Mouse (Mus musculus) left cerebral cortex, postnatal 36 days (tissue): ENCODE measurements around the gene Papss2. TPM values are rescaled to one million over a fixed set of nuclear protein-coding genes. Genes with fewer than 3 reads are reported as not detected.
"Not testable (repeated sequence)": the region's sequence is repeated elsewhere in the genome, so short reads cannot be mapped to it uniquely, and the experiment has no call there.

Experiments used
- DNase-seq, 2 experiments: peaks; one replicate each; pipeline ENCODE4 v3.0.0; 2021 to 2022; ENCODE audit warnings: low spot score in 2 of 2, mixed read lengths in 1 of 2
- intact Hi-C: fragments of 180-260 bp; cut with DNase I; formaldehyde crosslinking; loops from one replicate; pipeline ENCODE4 v1.15.1; 2025
- total RNA-seq, 2 experiments: library from RNA; stranded (reverse); gene quantifications; 2 replicates each; pipeline ENCODE4 v1.2.3; 2021

Papss2 gene
- total RNA-seq, 2 experiments from 2014 or later = 7.7 to 8.0 TPM

DNA sequence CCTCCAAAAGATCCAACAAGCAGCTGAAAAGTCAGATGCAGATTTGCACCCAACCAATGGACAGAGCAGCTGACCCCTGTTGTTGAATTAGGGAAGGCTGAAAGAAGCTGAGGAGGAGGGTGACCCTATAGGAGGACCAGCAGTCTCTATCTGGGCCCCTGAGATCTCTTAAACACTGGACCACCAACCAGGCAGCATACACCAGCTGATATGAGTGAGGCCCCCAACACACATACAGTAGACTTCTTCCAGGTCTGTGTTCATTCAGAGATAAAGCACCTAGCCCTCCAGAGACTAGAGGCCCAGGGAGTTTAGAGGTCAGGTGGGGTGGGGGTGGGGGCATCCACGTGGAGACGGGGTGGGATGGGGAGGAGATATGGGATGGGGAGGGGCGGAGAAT, 92.6 kb downstream of the Papss2 start:
- intact Hi-C loops = loop anchor here (10.0 kb wide), 1 partner anchor 713 kb away; no protein-coding TSS in a partner anchor
- DNase-seq = not testable (repeated sequence)

DNA sequence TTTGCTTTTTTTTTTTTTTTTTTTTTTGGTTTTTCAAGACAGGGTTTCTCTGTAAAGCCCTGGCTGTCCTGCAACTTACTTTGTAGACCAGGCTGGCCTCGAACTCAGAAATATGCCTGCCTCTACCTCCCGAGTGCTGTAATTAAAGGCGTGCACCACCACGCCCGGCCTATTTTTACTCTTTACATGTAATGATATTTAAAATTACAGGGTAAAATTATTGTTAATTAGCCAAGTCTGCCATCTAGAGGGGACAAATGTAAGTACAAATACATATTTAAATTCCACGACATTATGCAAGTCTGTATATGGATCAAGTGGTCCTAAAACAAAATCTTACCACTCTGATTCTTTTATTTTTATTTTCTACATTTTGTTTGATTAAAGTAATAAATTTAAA, 94.1 kb downstream of the Papss2 start:
- intact Hi-C loops = loop anchor here (5.0 to 10.0 kb wide), 2 partner anchors 187 to 715 kb away; no protein-coding TSS in a partner anchor
- DNase-seq = no peak

DNA sequence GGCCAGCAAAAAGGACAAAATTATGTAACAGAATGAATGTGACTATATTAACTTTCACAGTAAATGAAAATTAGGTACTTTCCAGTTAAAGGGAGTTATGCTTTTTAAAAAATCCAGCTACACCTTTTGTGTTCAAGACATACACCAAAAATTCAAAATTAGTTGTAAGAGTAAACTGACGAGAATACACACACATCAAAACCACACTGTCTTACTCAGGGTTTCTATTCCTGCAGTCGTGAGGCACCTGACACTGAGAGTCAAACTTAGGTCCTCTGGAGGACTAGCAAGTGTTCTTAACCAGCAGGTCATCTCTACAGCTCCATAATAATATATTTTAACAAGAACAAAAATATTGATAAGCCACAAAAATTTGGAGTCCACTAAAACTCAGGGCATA, 101.1 kb downstream of the Papss2 start:
- intact Hi-C loops = no loop called here
- DNase-seq = no peak

DNA sequence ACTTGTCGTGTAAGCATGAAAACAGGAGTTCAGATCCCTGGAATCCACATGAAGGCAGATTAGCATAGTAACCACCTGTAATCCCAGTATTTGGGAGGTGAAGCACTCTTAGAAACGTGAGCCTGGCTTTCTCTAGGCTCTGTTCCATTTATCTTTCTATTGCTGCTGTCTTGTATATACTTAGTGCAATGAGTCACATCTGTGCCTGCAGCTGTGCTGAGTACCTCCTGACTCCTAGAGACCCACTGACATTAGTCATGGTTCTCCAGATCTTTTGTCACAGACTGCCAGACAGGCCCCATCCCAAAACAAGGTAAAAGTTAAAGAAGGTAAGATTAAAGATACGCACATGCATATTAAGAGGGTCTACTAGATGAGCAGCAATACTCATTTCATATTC, 106.6 kb downstream of the Papss2 start:
- DNase-seq = no peak
- intact Hi-C loops = no loop called here

DNA sequence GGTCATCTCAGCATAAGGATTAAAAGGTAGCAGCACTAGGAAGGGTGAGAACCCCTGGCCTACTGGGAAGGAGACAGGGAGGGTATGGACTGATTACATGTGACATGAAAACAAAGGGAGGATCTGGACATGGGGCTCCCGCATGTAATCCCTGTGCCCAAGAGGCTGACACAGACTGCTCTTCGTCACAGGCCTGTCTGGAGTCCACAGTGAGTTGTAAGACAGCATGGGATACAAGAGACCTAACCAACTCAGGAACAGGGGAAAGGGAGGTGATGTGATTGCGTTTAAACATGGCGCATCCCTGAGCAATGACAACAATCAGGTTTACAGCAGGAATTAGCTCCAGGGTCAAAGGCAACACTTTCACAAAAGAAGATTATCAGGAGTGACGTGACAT, 113.4 kb downstream of the Papss2 start:
- intact Hi-C loops = no loop called here

DNA sequence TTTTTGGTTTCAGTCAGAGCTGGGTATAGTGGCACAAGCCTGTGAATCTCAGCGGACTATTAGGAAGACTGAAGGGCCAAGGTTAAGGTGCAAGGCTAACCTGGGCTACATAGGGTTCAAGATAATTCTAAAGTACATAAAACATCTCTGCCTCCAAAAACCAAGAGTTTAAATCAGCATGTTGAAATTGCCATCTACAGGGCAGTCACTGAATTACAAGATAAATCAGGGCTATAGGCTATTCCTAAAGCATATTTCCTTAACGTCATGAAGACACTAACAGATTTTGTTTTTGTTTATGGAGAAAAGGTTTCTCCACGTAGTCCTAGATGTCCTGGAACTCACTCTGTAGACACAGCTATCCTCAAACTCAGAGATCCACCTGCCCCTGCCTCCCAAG, 114.7 kb downstream of the Papss2 start:
- DNase-seq = no peak
- intact Hi-C loops = no loop called here

More for the DNA sequence above, 113.4 kb downstream of the Papss2 start:
- DNase-seq = no peak

DNA sequence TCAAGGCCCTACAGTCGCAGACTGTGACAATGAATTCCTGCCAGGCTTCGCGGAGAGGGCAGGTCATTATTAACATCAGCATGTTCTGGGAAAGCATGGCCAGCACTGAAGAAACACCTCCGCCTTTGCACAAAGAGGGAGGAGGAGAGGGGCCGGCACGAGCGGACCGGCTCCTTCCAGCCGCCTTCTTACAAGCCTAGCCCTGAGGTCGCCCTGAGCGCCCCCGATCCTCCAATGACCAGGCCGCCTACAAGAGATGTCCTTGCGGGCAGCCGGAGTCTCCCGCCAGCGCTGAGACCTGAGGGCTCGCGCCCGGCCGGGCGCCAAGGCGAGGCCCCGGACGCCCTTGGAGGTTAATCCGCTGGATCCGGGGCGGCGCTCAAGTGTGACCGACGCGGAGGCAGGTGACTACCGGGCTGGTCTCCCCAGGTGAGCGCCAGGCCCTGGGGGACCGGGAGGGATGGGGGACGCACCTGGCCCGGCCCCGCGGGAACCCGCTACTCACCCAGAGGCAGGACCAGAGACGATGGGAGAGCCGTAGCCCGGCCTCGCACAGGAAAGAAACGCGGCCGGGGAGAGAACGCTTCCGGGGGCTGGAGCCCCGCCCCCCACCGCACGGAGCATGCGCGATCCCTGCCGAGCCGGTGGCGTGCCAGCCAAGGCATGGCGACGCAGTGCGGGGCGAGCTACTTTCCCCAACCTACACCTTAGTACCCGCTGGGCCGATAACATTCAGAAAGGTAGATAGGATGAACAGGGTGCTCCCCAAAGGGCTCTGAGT, 116.4 kb downstream of the Papss2 start:
- DNase-seq = peak; percentile 90 to 94

DNA sequence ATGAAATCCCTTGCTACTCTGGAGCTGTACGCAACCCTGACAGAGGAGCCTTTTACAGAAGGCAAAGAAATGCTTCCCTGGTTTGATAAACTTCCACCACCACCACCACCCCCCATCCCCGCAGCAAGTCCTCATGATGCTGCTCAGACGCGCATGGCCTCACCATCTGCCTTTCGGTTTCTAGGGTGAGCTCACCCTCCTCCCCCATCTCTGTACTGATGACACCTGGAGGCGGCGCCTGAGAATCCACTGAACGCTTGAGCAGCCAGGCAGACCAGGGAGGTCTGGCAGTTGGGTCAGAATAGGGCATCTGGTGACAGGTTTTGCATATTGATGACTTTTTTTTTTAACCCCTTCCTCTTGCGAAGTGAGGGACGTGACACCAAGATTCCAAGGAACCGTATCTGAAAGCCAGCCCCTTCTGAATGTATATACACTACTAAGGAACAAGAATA, 117.0 kb downstream of the Papss2 start:
- DNase-seq = peak; percentile 65 to 70
- intact Hi-C loops = loop anchor here (2.0 kb wide), 1 partner anchor 44 kb away; the partner anchor contains the start of gene Pten

More for the DNA sequence above, 116.4 kb downstream of the Papss2 start:
- intact Hi-C loops = loop anchor here (2.0 kb wide), 1 partner anchor 45 kb away; the partner anchor contains the start of gene Pten

DNA sequence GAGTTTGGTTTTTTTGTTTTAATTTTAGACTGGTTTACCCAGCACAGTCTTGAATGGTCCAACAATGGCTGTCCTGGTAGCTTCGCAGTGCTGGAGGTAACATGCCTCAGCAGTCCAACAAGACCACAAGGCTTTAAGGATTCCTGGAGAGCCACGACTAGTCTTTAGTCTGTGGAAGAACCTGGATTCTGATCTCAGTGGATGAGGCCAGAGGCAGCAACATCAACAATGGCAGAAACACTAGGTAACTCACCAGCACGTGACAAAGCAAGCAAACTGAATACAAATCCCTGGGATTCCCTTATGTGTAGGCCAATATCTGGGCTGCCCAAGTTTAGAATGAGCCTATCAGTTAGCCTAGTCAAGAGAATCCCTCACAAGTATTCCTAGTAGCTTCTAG, 117.9 kb downstream of the Papss2 start:
- DNase-seq = no peak
- intact Hi-C loops = loop anchor here (2.0 kb wide), 1 partner anchor 43 kb away; the partner anchor contains the start of gene Pten

DNA sequence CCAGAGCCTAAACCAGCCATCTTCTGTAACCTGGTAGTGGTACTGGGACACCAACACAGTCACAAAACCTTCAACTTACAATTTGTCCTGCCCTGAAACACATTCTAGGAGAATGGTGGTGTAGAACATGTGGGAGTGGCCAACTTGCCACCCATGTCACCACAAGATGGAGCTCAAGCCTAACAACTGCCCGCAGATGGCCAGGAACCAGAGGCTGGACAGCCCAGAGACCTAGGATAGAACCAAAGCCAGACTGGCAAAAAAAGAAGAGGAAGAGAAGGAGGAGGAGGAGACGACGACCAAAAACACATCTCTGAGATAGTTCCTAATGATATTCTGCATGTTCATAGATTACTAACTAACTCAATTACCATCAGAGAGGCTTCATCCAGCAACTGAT, 119.6 kb downstream of the Papss2 start:
- intact Hi-C loops = loop anchor here (1.0 kb wide), 3 partner anchors 34 to 651 kb away; no protein-coding TSS in a partner anchor

DNA sequence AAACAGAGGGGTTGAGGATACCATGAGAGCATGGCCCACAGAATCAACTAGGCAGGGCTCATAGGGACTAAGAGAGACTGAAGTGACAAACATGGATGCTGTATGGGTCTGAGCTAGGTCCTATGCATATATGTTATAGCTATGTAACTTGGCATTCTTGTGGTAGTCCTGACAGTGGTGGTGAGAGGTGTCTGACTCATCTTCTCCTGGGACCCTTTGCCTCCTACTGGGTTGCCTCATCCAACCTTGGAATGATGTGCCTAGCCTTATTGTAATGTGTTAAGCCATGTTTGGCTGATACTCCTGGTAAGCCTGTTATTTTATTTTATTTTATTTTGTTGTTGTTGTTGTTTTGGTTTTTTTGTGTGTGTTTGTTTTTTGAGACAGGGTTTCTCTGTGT, 120.1 kb downstream of the Papss2 start:
- no peak for DNase-seq
- intact Hi-C loops = loop anchor here (1.0 kb wide), 3 partner anchors 34 to 651 kb away; no protein-coding TSS in a partner anchor

More for the DNA sequence above, 119.6 kb downstream of the Papss2 start:
- DNase-seq = peak; percentile 74

Other genes starting within 250 kb of the Papss2 start
- gene Sgms1, start 206.1 kb upstream of the Papss2 start, total RNA-seq = 10 to 100 TPM; 38.5 to 58.1 TPM
- gene Rpl9-ps6, start 129.2 kb upstream of the Papss2 start, total RNA-seq = 10 to 100 TPM; 23.2 to 46.0 TPM
- 10 to 100 TPM; 68.4 to 73.9 TPM for gene Minpp1, start 110.0 kb upstream of the Papss2 start, total RNA-seq
- 10 to 100 TPM; 94.7 to 97.0 TPM for gene Atad1, start 144.0 kb downstream of the Papss2 start, total RNA-seq
- gene Pten, start 161.7 kb downstream of the Papss2 start, total RNA-seq = 100 to 1,000 TPM; 146 to 153 TPM